Mouse (Mus musculus) adrenal gland, postnatal 10 days (tissue): ENCODE data around the gene Ipo8. TPM values are rescaled to one million over a fixed set of nuclear protein-coding genes. Genes with fewer than 3 reads are reported as not detected.

Experiments used
- DNase-seq: peaks from one replicate; pipeline ENCODE4 v3.0.0; 2021; ENCODE audit warnings: mixed read lengths
- total RNA-seq, 2 experiments: library from RNA; stranded (reverse); gene quantifications; 2 replicates each; pipeline ENCODE4 v1.2.3; 2021

The Ipo8 gene
- total RNA-seq, 2 experiments from 2014 or later, result 28.4 to 34.1 TPM

- DNase-seq, result no peak
Observed at GRCm38 (mm10) chr6:148756535-148756934, 74.7 kb downstream of the Ipo8 start.

- no peak for DNase-seq
Observed at GRCm38 (mm10) chr6:148751400-148751799, 79.9 kb downstream of the Ipo8 start.

- no peak for DNase-seq
Observed at GRCm38 (mm10) chr6:148750183-148750582, 81.1 kb downstream of the Ipo8 start.

- peak; percentile 41 for DNase-seq
Observed at GRCm38 (mm10) chr6:148740521-148741226, 90.6 kb downstream of the Ipo8 start.

GRCm38 (mm10) chr6:148736390-148736789 lies 94.9 kb downstream of the Ipo8 start:
- no peak for DNase-seq

- no peak for DNase-seq
Observed at GRCm38 (mm10) chr6:148734012-148734411, 97.3 kb downstream of the Ipo8 start.

GRCm38 (mm10) chr6:148732920-148733319 lies 98.3 kb downstream of the Ipo8 start:
- DNase-seq, result no peak

GRCm38 (mm10) chr6:148728571-148728970 lies 102.7 kb downstream of the Ipo8 start:
- no peak for DNase-seq

GRCm38 (mm10) chr6:148727871-148728524 lies 103.3 kb downstream of the Ipo8 start:
- DNase-seq, result peak; percentile 52

- no peak for DNase-seq
Observed at GRCm38 (mm10) chr6:148724453-148724852, 106.8 kb downstream of the Ipo8 start.

Other genes starting within 250 kb of the Ipo8 start
- gene Caprin2, start 64.8 kb upstream of the Ipo8 start, total RNA-seq, result 10 to 100 TPM; 10.2 to 18.2 TPM
- 10 to 100 TPM; 28.1 to 29.4 TPM for gene Sinhcaf, start 115.0 kb upstream of the Ipo8 start, total RNA-seq